Mouse (Mus musculus) granulocyte monocyte progenitor cell, adult 5-6 weeks (primary cell): ENCODE results near the gene Rapgef2. TPM values are rescaled to one million over a fixed set of nuclear protein-coding genes. Genes with fewer than 3 reads are reported as not detected.
A peak's percentile ranks its signal among the peaks of the same experiment; 100 is the strongest.

Experiments used
- ATAC-seq: replicated peaks from 2 replicates; pipeline ENCODE4 v1.8.0; 2016; ENCODE audit warnings: mild to moderate bottlenecking, moderate TSS enrichment, inconsistent platforms; ENCODE audit not compliant: poor library complexity, severe bottlenecking
- total RNA-seq, 2 experiments: library from RNA; stranded (forward) in 1 of 2; stranded (reverse) in 1 of 2; fragments of 200-712, 200-1000 nt in 1 of 2; fragments of >200 nt in 1 of 2; fragmentation: Nextera tagmentation in 1 of 2; gene quantifications; 2 replicates each; pipeline ENCODE4 v1.2.3; 2014 to 2017

Rapgef2 gene
- total RNA-seq, 2 experiments from 2014 or later = 17.4 to 21.0 TPM

GRCm38 (mm10) chr3:79285097-79285675 lies 1.1 kb downstream of the Rapgef2 start:
- no peak for ATAC-seq

GRCm38 (mm10) chr3:79283976-79284375 lies 2.3 kb downstream of the Rapgef2 start:
- ATAC-seq = no peak

- no peak for ATAC-seq
These were observed 3.3 kb downstream of the Rapgef2 start for GRCm38 (mm10) chr3:79283031-79283430.

- no peak for ATAC-seq
These were observed 10.3 kb downstream of the Rapgef2 start for GRCm38 (mm10) chr3:79275856-79276645.

- ATAC-seq = no peak
These were observed 13.0 kb downstream of the Rapgef2 start for GRCm38 (mm10) chr3:79273350-79273749.

- ATAC-seq = peak; percentile 64
These were observed 13.4 kb downstream of the Rapgef2 start for GRCm38 (mm10) chr3:79272939-79273338.

GRCm38 (mm10) chr3:79270980-79271555 lies 15.2 kb downstream of the Rapgef2 start:
- ATAC-seq = no peak

- no peak for ATAC-seq
These were observed 16.4 kb downstream of the Rapgef2 start for GRCm38 (mm10) chr3:79269872-79270271.

GRCm38 (mm10) chr3:79266976-79267375 lies 19.3 kb downstream of the Rapgef2 start:
- no peak for ATAC-seq

- ATAC-seq = no peak; the same call in 1 of the 2 replicates
These were observed 24.5 kb downstream of the Rapgef2 start for GRCm38 (mm10) chr3:79261816-79262316.

GRCm38 (mm10) chr3:79254023-79254422 lies 32.3 kb downstream of the Rapgef2 start:
- 0 out of 2 replicates have a peak, but pooled peaks have one; percentile 20 for ATAC-seq

GRCm38 (mm10) chr3:79253416-79253815 lies 32.9 kb downstream of the Rapgef2 start:
- ATAC-seq = peak; percentile 24; the same call in 1 of the 2 replicates

- peak; percentile 88 for ATAC-seq
These were observed 33.4 kb downstream of the Rapgef2 start for GRCm38 (mm10) chr3:79252921-79253394.

GRCm38 (mm10) chr3:79249955-79250354 lies 36.4 kb downstream of the Rapgef2 start:
- no peak for ATAC-seq

- no peak for ATAC-seq
These were observed 37.6 kb downstream of the Rapgef2 start for GRCm38 (mm10) chr3:79248659-79249235.

GRCm38 (mm10) chr3:79248208-79248607 lies 38.1 kb downstream of the Rapgef2 start:
- 0 out of 2 replicates have a peak, but pooled peaks have one; percentile 13 for ATAC-seq

GRCm38 (mm10) chr3:79244347-79244746 lies 42.0 kb downstream of the Rapgef2 start:
- ATAC-seq = no peak

- ATAC-seq = no peak
These were observed 43.2 kb downstream of the Rapgef2 start for GRCm38 (mm10) chr3:79242922-79243705.

- ATAC-seq = no peak
These were observed 44.0 kb downstream of the Rapgef2 start for GRCm38 (mm10) chr3:79242298-79242697.

GRCm38 (mm10) chr3:79239066-79239462 lies 47.3 kb downstream of the Rapgef2 start:
- peak; percentile 60 for ATAC-seq
